Mouse (Mus musculus) embryonic facial prominence, embryonic 13.5 days (tissue): ENCODE results near the gene Olfr1053. TPM values are rescaled to one million over a fixed set of nuclear protein-coding genes. Genes with fewer than 3 reads are reported as not detected.
"Not testable (repeated sequence)": the region's sequence is repeated elsewhere in the genome, so short reads cannot be mapped to it uniquely, and the experiment has no call there.

ENCODE experiments used
- ATAC-seq: fragments of 200-750 bp; cut with Nextera tagmentation; 2 replicates; pipeline ENCODE4 v1.8.0; 2017; ENCODE audit warnings: low read depth; ENCODE audit not compliant: insufficient number of reproducible peaks, insufficient read depth, low FRiP score, low TSS enrichment
- H3K27ac ChIP-seq: fragments of 300-500 bp; sonication (generic); 2 replicates; pipeline ENCODE4 v1.5.1; 2015; ENCODE audit warnings: moderate library complexity, mild to moderate bottlenecking, inconsistent platforms
- H3K27me3 ChIP-seq: fragments of 300-500 bp; sonication (generic); 2 replicates; pipeline ENCODE4 v1.6.1; 2015; ENCODE audit warnings: mild to moderate bottlenecking, inconsistent platforms
- H3K36me3 ChIP-seq: fragments of 300-500 bp; sonication (generic); 2 replicates; pipeline ENCODE4 v1.6.1; 2015; ENCODE audit warnings: mild to moderate bottlenecking, inconsistent platforms
- H3K4me1 ChIP-seq: fragments of 300-500 bp; sonication (generic); 2 replicates; pipeline ENCODE4 v1.6.1; 2015; ENCODE audit warnings: inconsistent platforms
- H3K4me2 ChIP-seq: fragments of 300-500 bp; sonication (generic); 2 replicates; pipeline ENCODE4 v1.6.1; 2015; ENCODE audit warnings: moderate library complexity, mild to moderate bottlenecking, inconsistent platforms
- H3K4me3 ChIP-seq: fragments of 300-500 bp; sonication (generic); 2 replicates; pipeline ENCODE4 v1.5.1; 2015; ENCODE audit warnings: mild to moderate bottlenecking, inconsistent platforms
- H3K9ac ChIP-seq: fragments of 300-500 bp; sonication (generic); 2 replicates; pipeline ENCODE4 v1.6.1; 2015; ENCODE audit warnings: mild to moderate bottlenecking, inconsistent platforms
- H3K9me3 ChIP-seq: fragments of 300-500 bp; sonication (generic); 2 replicates; pipeline ENCODE4 v1.6.1; 2016; ENCODE audit warnings: inconsistent platforms
- WGBS: fragments of 180-500 bp; shearing (Covaris S2); methylation state at CpG from one replicate; pipeline ENCODE4 v1.1.7; 2015; ENCODE audit warnings: mixed read lengths; 5-methylcytosine and 5-hydroxymethylcytosine counted together
- polyA plus RNA-seq: library from polyadenylated mRNA; unstranded; fragments of >200 nt; fragmentation: Nextera tagmentation; extraction: Ambion mirVana; gene quantifications from 2 replicates; pipeline ENCODE4 v1.2.1, GENCODE M21; 2015

The Olfr1053 gene
- polyA plus RNA-seq = not detected in 2 replicates

- ATAC-seq = no peak
- 67% methylated on average over 3 of the region's 3 CpGs for WGBS
- no peaks in the 10 kb centered on the region for H3K27me3 ChIP-seq
These were observed at the start of gene Olfr1053 for GRCm38 (mm10) chr2:86315184-86315583. Olfr1053 (minus strand) TSS chr2:86315284.

GRCm38 (mm10) chr2:86362369-86362768, 47.3 kb upstream of the Olfr1053 start, which contains the start of gene Olfr1056:
Olfr1056 (minus strand) TSS chr2:86362469.
- Histone ChIP-seq H3K9ac (no peak within 1 kb of the TSS), H3K27me3 (no peaks in the 10 kb centered on the region), H3K4me2 (no peak within 1 kb of the TSS), H3K4me3 (no peak within 1 kb of the TSS), H3K36me3 (no peaks in the 10 kb centered on the region), H3K9me3 (no peaks in the 10 kb centered on the region), H3K4me1 (no peaks in the 10 kb centered on the region), H3K27ac (no peak within 1 kb of the TSS)
- ATAC-seq = no peak

More at GRCm38 (mm10) chr2:86315184-86315583, at the start of gene Olfr1053:
- Histone ChIP-seq H3K4me1 (no peaks in the 10 kb centered on the region), H3K9ac (no peak within 1 kb of the TSS), H3K27ac (no peak within 1 kb of the TSS), H3K4me2 (no peak within 1 kb of the TSS), H3K9me3 (no peaks in the 10 kb centered on the region), H3K4me3 (no peak within 1 kb of the TSS), H3K36me3 (no peaks in the 10 kb centered on the region)

GRCm38 (mm10) chr2:86351751-86352150, 36.7 kb upstream of the Olfr1053 start:
- H3K4me2 ChIP-seq, ATAC-seq, H3K27ac ChIP-seq, H3K9ac ChIP-seq, H3K9me3 ChIP-seq, H3K4me3 ChIP-seq, H3K27me3 ChIP-seq, H3K4me1 ChIP-seq, H3K36me3 ChIP-seq: not testable (repeated sequence)
- 90% methylated on average over 1 of the region's 1 CpGs for WGBS

- Histone ChIP-seq H3K36me3 (no peaks in the 10 kb centered on the region), H3K4me2 (no peak within 1 kb of the TSS), H3K4me3 (no peak within 1 kb of the TSS), H3K9me3 (no peaks in the 10 kb centered on the region), H3K27ac (no peak within 1 kb of the TSS), H3K4me1 (no peaks in the 10 kb centered on the region), H3K9ac (no peak within 1 kb of the TSS), H3K27me3 (no peaks in the 10 kb centered on the region)
- ATAC-seq = no peak
- WGBS = 86% methylated on average over 5 of the region's 5 CpGs
These were observed 35.1 kb upstream of the Olfr1053 start, which contains the start of gene Olfr1055 for GRCm38 (mm10) chr2:86350184-86350583. Olfr1055 (minus strand) TSS chr2:86350284.

GRCm38 (mm10) chr2:86335333-86335732, 20.2 kb upstream of the Olfr1053 start, which contains the start of gene Olfr1054:
Olfr1054 (minus strand) TSS chr2:86335433.
- Histone ChIP-seq H3K4me2 (no peak within 1 kb of the TSS), H3K36me3 (no peaks in the 10 kb centered on the region), H3K9me3 (no peaks in the 10 kb centered on the region), H3K4me3 (no peak within 1 kb of the TSS), H3K4me1 (no peaks in the 10 kb centered on the region), H3K27ac (no peak within 1 kb of the TSS), H3K9ac (no peak within 1 kb of the TSS), H3K27me3 (no peaks in the 10 kb centered on the region)
- ATAC-seq = no peak
- 86% methylated on average over 3 of the region's 3 CpGs for WGBS

GRCm38 (mm10) chr2:86292155-86292554, 22.9 kb downstream of the Olfr1053 start, which contains the start of gene Olfr1052:
Olfr1052 (plus strand) TSS chr2:86292455.
- no peaks in the 10 kb centered on the region for H3K27me3 ChIP-seq
- no peak for ATAC-seq
- no peaks in the 10 kb centered on the region for H3K4me1 ChIP-seq
- H3K36me3 ChIP-seq = no peaks in the 10 kb centered on the region
- H3K4me2 ChIP-seq = no peak within 1 kb of the TSS
- H3K9ac ChIP-seq = no peak within 1 kb of the TSS
- no peak within 1 kb of the TSS for H3K4me3 ChIP-seq
- no peak within 1 kb of the TSS for H3K27ac ChIP-seq
- no peaks in the 10 kb centered on the region for H3K9me3 ChIP-seq

GRCm38 (mm10) chr2:86278988-86279387, 36.1 kb downstream of the Olfr1053 start, which contains the start of gene Olfr1051:
Olfr1051 (minus strand) TSS chr2:86279088.
- not testable (repeated sequence) for H3K4me1 ChIP-seq, H3K4me2 ChIP-seq, H3K27me3 ChIP-seq, ATAC-seq, H3K9ac ChIP-seq, H3K36me3 ChIP-seq, H3K4me3 ChIP-seq, H3K27ac ChIP-seq, H3K9me3 ChIP-seq

Other genes starting within 250 kb of the Olfr1053 start
- gene Olfr1036, start 241.3 kb downstream of the Olfr1053 start, polyA plus RNA-seq = 0.06 TPM in 1 of 2 replicates, not detected in the other
- not detected in 2 replicates for gene Olfr1037, start 227.9 kb downstream of the Olfr1053 start, polyA plus RNA-seq
- 0.08 TPM in 1 of 2 replicates, not detected in the other for gene Olfr1039, start 179.4 kb downstream of the Olfr1053 start, polyA plus RNA-seq
- gene Olfr1040, start 168.6 kb downstream of the Olfr1053 start, polyA plus RNA-seq = not detected in 2 replicates
- gene Olfr1042, start 153.4 kb downstream of the Olfr1053 start, polyA plus RNA-seq = not detected in 2 replicates
- 0.18 TPM in 1 of 2 replicates, not detected in the other for gene Olfr1043, start 147.8 kb downstream of the Olfr1053 start, polyA plus RNA-seq
- not detected in 2 replicates for gene Olfr1044, start 137.5 kb downstream of the Olfr1053 start, polyA plus RNA-seq
- gene Olfr52, start 129.6 kb downstream of the Olfr1053 start, polyA plus RNA-seq = not detected in 2 replicates
- gene Olfr1045, start 112.3 kb downstream of the Olfr1053 start, polyA plus RNA-seq = not detected in 2 replicates
- gene Olfr1046, start 96.0 kb downstream of the Olfr1053 start, polyA plus RNA-seq = not detected in 2 replicates
- gene Olfr1047, start 83.9 kb downstream of the Olfr1053 start, polyA plus RNA-seq = not detected in 2 replicates
- gene Olfr1048, start 75.0 kb downstream of the Olfr1053 start, polyA plus RNA-seq = not detected in 2 replicates
- not detected in 2 replicates for gene Olfr1049, start 57.0 kb downstream of the Olfr1053 start, polyA plus RNA-seq
- not detected in 2 replicates for gene Olfr1051, start 36.2 kb downstream of the Olfr1053 start, polyA plus RNA-seq
- gene Olfr1052, start 22.8 kb downstream of the Olfr1053 start, polyA plus RNA-seq = not detected in 2 replicates
- gene Olfr1054, start 20.1 kb upstream of the Olfr1053 start, polyA plus RNA-seq = not detected in 2 replicates
- gene Olfr1055, start 35.0 kb upstream of the Olfr1053 start, polyA plus RNA-seq = not detected in 2 replicates
- gene Olfr1056, start 47.2 kb upstream of the Olfr1053 start, polyA plus RNA-seq = not detected in 2 replicates
- not detected in 2 replicates for gene Olfr1057, start 63.1 kb upstream of the Olfr1053 start, polyA plus RNA-seq
- 0.30 TPM in 1 of 2 replicates, not detected in the other for gene Olfr1058, start 73.3 kb upstream of the Olfr1053 start, polyA plus RNA-seq
- gene Olfr1061, start 98.8 kb upstream of the Olfr1053 start, polyA plus RNA-seq = not detected in 2 replicates
- not detected in 2 replicates for gene Olfr1062, start 111.5 kb upstream of the Olfr1053 start, polyA plus RNA-seq
- gene Olfr1065, start 135.3 kb upstream of the Olfr1053 start, polyA plus RNA-seq = not detected in 2 replicates
- gene Olfr1066, start 141.0 kb upstream of the Olfr1053 start, polyA plus RNA-seq = not detected in 2 replicates
- not detected in 2 replicates for gene Olfr228, start 172.1 kb upstream of the Olfr1053 start, polyA plus RNA-seq
- not detected in 2 replicates for gene Olfr1076, start 193.2 kb upstream of the Olfr1053 start, polyA plus RNA-seq
- not detected in 2 replicates for gene Olfr1079, start 227.2 kb upstream of the Olfr1053 start, polyA plus RNA-seq
- not detected in 2 replicates for gene Olfr1080, start 243.0 kb upstream of the Olfr1053 start, polyA plus RNA-seq